Mouse (Mus musculus): ENCODE results near the gene Galnt16.

Galnt16 gene

GRCm38 (mm10) chr12:80517977-80518376 is at the start of gene Galnt16:
Galnt16 (plus strand) TSS chr12:80518277.
- no peak for DNase-seq (ENCODE audit: low spot score)

GRCm38 (mm10) chr12:80470206-80470605 is 47.9 kb upstream of the Galnt16 start:
- DNase-seq (ENCODE audit: low spot score), result no peak

GRCm38 (mm10) chr12:80471926-80472325 is 46.2 kb upstream of the Galnt16 start:
- DNase-seq (ENCODE audit: low spot score), result no peak

GRCm38 (mm10) chr12:80473731-80474130 is 44.3 kb upstream of the Galnt16 start:
- no peak for DNase-seq (ENCODE audit: low spot score)

- no peak for DNase-seq (ENCODE audit: low spot score)
These were observed 38.1 kb upstream of the Galnt16 start for GRCm38 (mm10) chr12:80479986-80480385.

GRCm38 (mm10) chr12:80483397-80483796 is 34.7 kb upstream of the Galnt16 start:
- no peak for DNase-seq (ENCODE audit: low spot score)

GRCm38 (mm10) chr12:80493311-80493710 is 24.8 kb upstream of the Galnt16 start:
- DNase-seq (ENCODE audit: low spot score), result no peak

GRCm38 (mm10) chr12:80495691-80496090 is 22.4 kb upstream of the Galnt16 start:
- DNase-seq (ENCODE audit: low spot score), result no peak

GRCm38 (mm10) chr12:80498356-80498755 is 19.7 kb upstream of the Galnt16 start:
- DNase-seq (ENCODE audit: low spot score), result no peak

GRCm38 (mm10) chr12:80500506-80500905 is 17.6 kb upstream of the Galnt16 start:
- no peak for DNase-seq (ENCODE audit: low spot score)

GRCm38 (mm10) chr12:80504718-80505117 is 13.4 kb upstream of the Galnt16 start:
- DNase-seq (ENCODE audit: low spot score), result no peak

GRCm38 (mm10) chr12:80507041-80507745 is 10.9 kb upstream of the Galnt16 start:
- no peak for DNase-seq (ENCODE audit: low spot score)

GRCm38 (mm10) chr12:80518393-80518756 is 298 bp downstream of the Galnt16 start:
- DNase-seq (ENCODE audit: low spot score), result peak; percentile 18

- DNase-seq (ENCODE audit: low spot score), result peak; percentile 30
These were observed 912 bp downstream of the Galnt16 start for GRCm38 (mm10) chr12:80518757-80519620.

- DNase-seq (ENCODE audit: low spot score), result peak; percentile 33
These were observed 1.7 kb downstream of the Galnt16 start for GRCm38 (mm10) chr12:80519621-80520332.

- DNase-seq (ENCODE audit: low spot score), result no peak
These were observed 3.9 kb downstream of the Galnt16 start for GRCm38 (mm10) chr12:80522006-80522405.

- DNase-seq (ENCODE audit: low spot score), result no peak
These were observed 6.3 kb downstream of the Galnt16 start for GRCm38 (mm10) chr12:80524276-80524921.

GRCm38 (mm10) chr12:80525513-80525912 is 7.4 kb downstream of the Galnt16 start:
- DNase-seq (ENCODE audit: low spot score), result no peak

GRCm38 (mm10) chr12:80526511-80526910 is 8.4 kb downstream of the Galnt16 start:
- no peak for DNase-seq (ENCODE audit: low spot score)

GRCm38 (mm10) chr12:80527727-80528389 is 9.8 kb downstream of the Galnt16 start:
- DNase-seq (ENCODE audit: low spot score), result no peak

GRCm38 (mm10) chr12:80530052-80530451 is 12.0 kb downstream of the Galnt16 start:
- DNase-seq (ENCODE audit: low spot score), result no peak

GRCm38 (mm10) chr12:80530630-80531029 is 12.6 kb downstream of the Galnt16 start:
- no peak for DNase-seq (ENCODE audit: low spot score)

Measured in ovary, postnatal 36 days (tissue).